ENCODE assay signal across 17 mouse cellular contexts in the genomic region with DNA sequence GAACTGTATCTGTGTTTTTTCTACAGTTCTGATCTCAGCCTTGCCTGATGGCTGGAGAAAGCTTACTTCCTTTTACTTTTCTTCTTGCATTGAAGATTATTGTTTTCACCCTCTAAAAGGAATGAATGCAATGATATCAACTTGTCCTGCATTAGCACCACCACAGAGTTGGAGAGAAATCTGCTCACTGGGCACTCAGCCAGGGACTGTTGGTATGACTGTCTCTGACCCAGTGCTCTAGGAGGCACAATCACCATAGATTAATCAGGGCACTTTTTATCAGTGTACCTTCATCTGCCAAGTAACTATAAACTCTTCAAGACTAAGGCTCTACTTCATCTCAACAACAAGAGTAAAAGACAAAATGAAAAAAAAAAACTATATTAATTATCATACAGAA.
"Had no signal": no experiment of that assay in that cellular context is flagged by ENCODE, and none has a peak within 500 bp of the region (broad histone marks: within the 10 kb centered on the region; RNA-seq: fewer than 3 reads in every experiment).

No protein-coding gene starts in this region.

- H3K27ac ChIP-seq: limb, embryonic 13.5 days; liver, embryonic 15.5 days; midbrain, embryonic 10.5 days; neural tube, embryonic 12.5 days had no signal

- H3K4me3 ChIP-seq: limb, embryonic 13.5 days; liver, embryonic 15.5 days; midbrain, embryonic 10.5 days; neural tube, embryonic 12.5 days had no signal

- H3K9ac ChIP-seq: limb, embryonic 13.5 days; liver, embryonic 15.5 days; lung, embryonic 14.5 days; neural tube, embryonic 12.5 days had no signal

- H3K9me3 ChIP-seq: limb, embryonic 13.5 days; liver, embryonic 15.5 days; midbrain, embryonic 10.5 days; neural tube, embryonic 12.5 days had no signal

- H3K4me2 ChIP-seq: limb, embryonic 13.5 days; liver, embryonic 11.5 days; liver, embryonic 15.5 days; lung, embryonic 14.5 days; neural tube, embryonic 12.5 days had no signal

- H3K27me3 ChIP-seq: limb, embryonic 13.5 days; liver, embryonic 15.5 days; neural tube, embryonic 12.5 days had no signal

- DNase-seq: kidney, postnatal 36 days; layer of hippocampus, adult 9-11 months; layer of hippocampus, postnatal 36 days; lung, embryonic 14.5 days; lung, postnatal 10 days; lung, postnatal 4 days; midbrain, embryonic 14.5 days; retina, postnatal 1 day; right cerebral cortex, postnatal 4 days; spleen, adult 18-20 months; thymus, adult 18-20 months; thymus, postnatal 14 days had no signal

- H3K36me3 ChIP-seq: limb, embryonic 13.5 days; liver, embryonic 15.5 days; midbrain, embryonic 10.5 days; neural tube, embryonic 12.5 days had no signal

- H3K4me1 ChIP-seq: limb, embryonic 13.5 days; liver, embryonic 15.5 days; midbrain, embryonic 10.5 days; neural tube, embryonic 12.5 days had no signal
